Mouse (Mus musculus) stomach, embryonic 15.5 days (tissue): ENCODE measurements at regions not wholly inside any gene's neighbourhood (a gene's known extent, or its start where the extent isn't known, plus 50 kb on each side); places are given as distances from the start of the nearest gene placed in this dataset.

ENCODE experiments used
- ATAC-seq: fragments of 200-750 bp; cut with Nextera tagmentation; 2 replicates; pipeline ENCODE4 v1.8.0; 2017; ENCODE audit warnings: low read depth, moderate number of reproducible peaks, moderate TSS enrichment; ENCODE audit not compliant: insufficient read depth, low FRiP score
- H3K27ac ChIP-seq: fragments of 300-500 bp; sonication (generic); 2 replicates; pipeline ENCODE4 v1.5.1; 2015; ENCODE audit warnings: mild to moderate bottlenecking, inconsistent platforms
- H3K27me3 ChIP-seq: fragments of 300-500 bp; sonication (generic); replicated peaks from 2 replicates; pipeline ENCODE4 v1.6.1; 2015; ENCODE audit warnings: inconsistent platforms
- H3K36me3 ChIP-seq: fragments of 300-500 bp; sonication (generic); 2 replicates; pipeline ENCODE4 v1.6.1; 2015; ENCODE audit warnings: inconsistent platforms
- H3K4me1 ChIP-seq: fragments of 300-500 bp; sonication (generic); 2 replicates; pipeline ENCODE4 v1.6.1; 2015; ENCODE audit warnings: inconsistent platforms
- H3K4me2 ChIP-seq: fragments of 300-500 bp; sonication (generic); 2 replicates; pipeline ENCODE4 v1.6.1; 2015; ENCODE audit warnings: mild to moderate bottlenecking, inconsistent platforms
- H3K4me3 ChIP-seq: fragments of 300-500 bp; sonication (generic); replicated peaks from 2 replicates; pipeline ENCODE4 v1.5.1; 2015; ENCODE audit warnings: inconsistent platforms
- H3K9ac ChIP-seq: fragments of 300-500 bp; sonication (generic); 2 replicates; pipeline ENCODE4 v1.6.1; 2015; ENCODE audit warnings: inconsistent platforms
- H3K9me3 ChIP-seq: fragments of 300-500 bp; sonication (generic); 2 replicates; pipeline ENCODE4 v1.6.1; 2016; ENCODE audit warnings: inconsistent platforms
- WGBS: fragments of 180-500 bp; shearing (Covaris S2); methylation state at CpG from one replicate; pipeline ENCODE4 v1.1.7; 2015; 5-methylcytosine and 5-hydroxymethylcytosine counted together

GRCm38 (mm10) chr6:117255399-117256098 lies 87.2 kb downstream of the Cxcl12 start:
- Histone ChIP-seq H3K27me3 (no peaks in the 10 kb centered on the region), H3K4me1 (no peaks in the 10 kb centered on the region), H3K9me3 (no peaks in the 10 kb centered on the region), H3K27ac (no peak overlapping the region), H3K36me3 (no peaks in the 10 kb centered on the region), H3K4me3 (no peak overlapping the region), H3K4me2 (no peak overlapping the region), H3K9ac (no peak overlapping the region)
- ATAC-seq, result no peak
- 74% methylated on average over 3 of the region's 3 CpGs for WGBS

- Histone ChIP-seq H3K27ac (no peak overlapping the region), H3K4me2 (no peak overlapping the region), H3K4me1 (no peaks in the 10 kb centered on the region), H3K4me3 (no peak overlapping the region), H3K27me3 (no peaks in the 10 kb centered on the region), H3K9me3 (no peaks in the 10 kb centered on the region), H3K36me3 (no peaks in the 10 kb centered on the region), H3K9ac (no peak overlapping the region)
- ATAC-seq, result no peak
- WGBS, result 83% methylated on average over 2 of the region's 2 CpGs
Measured at GRCm38 (mm10) chr6:117256099-117256471, 87.8 kb downstream of the Cxcl12 start.

- Histone ChIP-seq H3K27ac (no peak overlapping the region), H3K4me3 (no peak overlapping the region), H3K4me1 (no peaks in the 10 kb centered on the region), H3K9ac (no peak overlapping the region), H3K27me3 (no peaks in the 10 kb centered on the region), H3K9me3 (no peaks in the 10 kb centered on the region), H3K4me2 (no peak overlapping the region), H3K36me3 (no peaks in the 10 kb centered on the region)
- ATAC-seq, result no peak
- WGBS, result 89% methylated on average over 4 of the region's 4 CpGs
Measured at GRCm38 (mm10) chr6:117257591-117257990, 89.3 kb downstream of the Cxcl12 start.

GRCm38 (mm10) chr6:117267906-117268305 lies 99.6 kb downstream of the Cxcl12 start:
- Histone ChIP-seq H3K4me3 (no peak overlapping the region), H3K9ac (no peak overlapping the region), H3K9me3 (no peaks in the 10 kb centered on the region), H3K4me1 (0 out of 2 replicates have a peak, but pooled peaks cover 3% of the 10 kb centered on the region), H3K36me3 (no peaks in the 10 kb centered on the region), H3K27ac (no peak overlapping the region), H3K27me3 (no peaks in the 10 kb centered on the region), H3K4me2 (no peak overlapping the region)
- 39% methylated on average over 1 of the region's 1 CpGs for WGBS
- no peak for ATAC-seq

- Histone ChIP-seq H3K4me2 (no peak overlapping the region), H3K9me3 (no peaks in the 10 kb centered on the region), H3K9ac (no peak overlapping the region), H3K4me1 (0 out of 2 replicates have a peak, but pooled peaks cover 3% of the 10 kb centered on the region), H3K4me3 (no peak overlapping the region), H3K27ac (no peak overlapping the region), H3K36me3 (no peaks in the 10 kb centered on the region), H3K27me3 (no peaks in the 10 kb centered on the region)
- ATAC-seq, result no peak
- 83% methylated on average over 2 of the region's 2 CpGs for WGBS
Measured at GRCm38 (mm10) chr6:117268376-117268775, 100.0 kb downstream of the Cxcl12 start.

GRCm38 (mm10) chr6:117270261-117270660 lies 101.9 kb downstream of the Cxcl12 start:
- Histone ChIP-seq H3K4me2 (no peak overlapping the region), H3K9ac (no peak overlapping the region), H3K27me3 (no peaks in the 10 kb centered on the region), H3K9me3 (no peaks in the 10 kb centered on the region), H3K27ac (no peak overlapping the region), H3K36me3 (no peaks in the 10 kb centered on the region), H3K4me1 (0 out of 2 replicates have a peak, but pooled peaks cover 3% of the 10 kb centered on the region), H3K4me3 (no peak overlapping the region)
- 67% methylated on average over 3 of the region's 3 CpGs for WGBS
- ATAC-seq, result no peak

GRCm38 (mm10) chr6:117271562-117272226 lies 103.4 kb downstream of the Cxcl12 start:
- 0 out of 2 replicates have a peak, but pooled peaks cover 3% of the 10 kb centered on the region for H3K4me1 ChIP-seq
- ATAC-seq, result no peak
- no peak overlapping the region for H3K27ac ChIP-seq
- H3K9me3 ChIP-seq, result no peaks in the 10 kb centered on the region
- WGBS, result 70% methylated on average over 12 of the region's 12 CpGs
- no peak overlapping the region for H3K9ac ChIP-seq
- no peaks in the 10 kb centered on the region for H3K36me3 ChIP-seq
- no peak overlapping the region for H3K4me2 ChIP-seq
- H3K27me3 ChIP-seq, result no peaks in the 10 kb centered on the region
- H3K4me3 ChIP-seq, result no peak overlapping the region

- H3K4me1 ChIP-seq, result 0 out of 2 replicates have a peak, but pooled peaks cover 3% of the 10 kb centered on the region
- H3K4me2 ChIP-seq, result no peak overlapping the region
- H3K9me3 ChIP-seq, result no peaks in the 10 kb centered on the region
- no peak for ATAC-seq
- WGBS, result 69% methylated on average over 9 of the region's 9 CpGs
- no peak overlapping the region for H3K27ac ChIP-seq
- no peaks in the 10 kb centered on the region for H3K36me3 ChIP-seq
- H3K4me3 ChIP-seq, result no peak overlapping the region
- H3K9ac ChIP-seq, result no peak overlapping the region
- H3K27me3 ChIP-seq, result no peaks in the 10 kb centered on the region
Measured at GRCm38 (mm10) chr6:117272227-117272955, 104.1 kb downstream of the Cxcl12 start.

- Histone ChIP-seq H3K4me2 (no peak overlapping the region), H3K36me3 (no peaks in the 10 kb centered on the region), H3K4me3 (no peak overlapping the region), H3K27ac (no peak overlapping the region), H3K9me3 (no peaks in the 10 kb centered on the region), H3K9ac (no peak overlapping the region), H3K4me1 (0 out of 2 replicates have a peak, but pooled peaks cover 3% of the 10 kb centered on the region), H3K27me3 (no peaks in the 10 kb centered on the region)
- 86% methylated on average over 5 of the region's 5 CpGs for WGBS
- no peak for ATAC-seq
Measured at GRCm38 (mm10) chr6:117275915-117276314, 107.6 kb downstream of the Cxcl12 start.

GRCm38 (mm10) chr6:117276850-117277249 lies 108.5 kb downstream of the Cxcl12 start:
- no peak overlapping the region for H3K27ac ChIP-seq
- H3K4me2 ChIP-seq, result no peak overlapping the region
- no peaks in the 10 kb centered on the region for H3K9me3 ChIP-seq
- H3K36me3 ChIP-seq, result no peaks in the 10 kb centered on the region
- 73% methylated on average over 3 of the region's 3 CpGs for WGBS
- no peak overlapping the region for H3K9ac ChIP-seq
- no peak for ATAC-seq
- H3K4me3 ChIP-seq, result no peak overlapping the region
- H3K27me3 ChIP-seq, result no peaks in the 10 kb centered on the region
- H3K4me1 ChIP-seq, result 0 out of 2 replicates have a peak, but pooled peaks cover 3% of the 10 kb centered on the region

- H3K4me2 ChIP-seq, result no peak overlapping the region
- H3K4me1 ChIP-seq, result no peaks in the 10 kb centered on the region
- ATAC-seq, result no peak
- H3K27ac ChIP-seq, result no peak overlapping the region
- no peaks in the 10 kb centered on the region for H3K9me3 ChIP-seq
- H3K36me3 ChIP-seq, result no peaks in the 10 kb centered on the region
- no peak overlapping the region for H3K9ac ChIP-seq
- H3K27me3 ChIP-seq, result no peaks in the 10 kb centered on the region
- no peak overlapping the region for H3K4me3 ChIP-seq
Measured at GRCm38 (mm10) chr6:117279297-117279696, 111.0 kb downstream of the Cxcl12 start.

GRCm38 (mm10) chr6:117279786-117280411 lies 111.6 kb downstream of the Cxcl12 start:
- H3K36me3 ChIP-seq, result no peaks in the 10 kb centered on the region
- no peak overlapping the region for H3K4me3 ChIP-seq
- WGBS, result 48% methylated on average over 14 of the region's 14 CpGs
- H3K4me1 ChIP-seq, result no peaks in the 10 kb centered on the region
- no peak overlapping the region for H3K4me2 ChIP-seq
- no peak overlapping the region for H3K27ac ChIP-seq
- H3K9ac ChIP-seq, result no peak overlapping the region
- H3K9me3 ChIP-seq, result no peaks in the 10 kb centered on the region
- ATAC-seq, result no peak
- H3K27me3 ChIP-seq, result no peaks in the 10 kb centered on the region
